Mouse (Mus musculus): ENCODE results near the gene Cachd1.

Gene Cachd1

DNA sequence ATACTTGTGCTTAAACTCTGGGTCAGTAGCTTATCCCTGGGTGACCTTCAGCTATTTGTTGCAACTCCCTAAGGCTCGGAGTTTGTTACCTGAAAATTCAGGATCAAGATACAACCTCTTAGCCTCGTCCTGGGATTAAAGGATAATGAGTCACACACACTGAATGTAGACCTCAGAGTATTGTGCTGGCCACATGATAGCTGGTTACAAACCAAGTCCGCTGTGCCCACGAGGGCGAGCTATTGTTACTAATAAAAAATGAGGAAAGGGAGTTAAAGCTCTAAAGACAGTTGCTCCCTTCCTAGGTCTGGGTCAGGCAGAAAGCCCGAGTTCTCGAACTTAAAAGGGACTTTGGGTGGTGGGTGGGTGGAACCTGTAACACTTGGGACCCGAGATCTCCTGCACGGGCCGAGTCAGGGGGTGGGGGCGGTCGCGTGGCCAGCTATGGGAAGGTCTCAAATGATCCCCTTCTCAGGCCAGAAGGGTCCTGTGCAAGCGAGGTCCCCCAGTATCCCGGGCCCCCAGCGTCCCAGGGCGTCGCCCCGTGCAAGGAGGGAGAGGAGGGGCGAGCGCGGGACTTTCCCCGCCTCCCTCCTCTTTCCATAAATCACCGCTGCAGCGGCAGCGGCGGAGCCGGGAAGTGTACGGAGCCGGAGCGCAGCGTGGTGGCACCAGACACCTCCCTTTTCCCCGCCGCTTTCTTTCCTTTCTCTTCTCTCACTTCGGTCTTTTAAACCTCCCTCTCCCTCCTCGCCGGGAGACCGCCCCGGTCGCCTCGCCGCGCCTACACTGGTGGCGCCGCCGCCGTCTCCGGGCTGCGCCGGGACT lies at the start of gene Cachd1:
Gene Cachd1, plus strand, starts transcription at position 633 of the 828 bp plus-strand sequence.
- no peak for DNase-seq (ENCODE audit: low spot score in 2 of 2)

DNA sequence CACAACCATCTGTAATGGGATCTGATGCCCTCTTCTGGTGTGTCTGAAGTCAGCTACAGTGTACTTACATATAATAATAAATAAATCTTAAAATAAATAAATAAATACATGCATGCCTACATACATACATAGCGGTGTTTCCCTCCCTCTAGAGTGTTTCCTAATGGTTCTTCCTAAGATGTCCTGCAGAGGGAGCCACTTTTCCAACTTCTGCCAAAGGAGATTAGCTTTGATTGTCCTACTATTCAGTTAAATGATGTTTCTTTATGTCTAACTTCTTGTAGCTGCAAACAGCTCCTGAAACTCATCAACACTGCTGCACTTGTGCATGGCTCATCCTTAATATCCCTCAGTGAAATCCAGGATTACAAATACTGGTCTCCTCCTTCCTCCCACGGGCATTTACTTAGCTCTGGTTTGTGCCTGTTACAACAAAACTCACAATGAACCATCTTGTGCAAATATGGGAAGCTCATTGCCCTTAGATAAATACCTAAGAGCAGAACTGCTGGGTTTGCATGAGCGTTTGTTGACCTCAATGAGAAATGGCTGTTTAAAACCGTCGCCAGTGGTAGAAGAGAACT lies 47.5 kb upstream of the Cachd1 start:
- DNase-seq (ENCODE audit: low spot score in 2 of 2) = no peak

- DNase-seq (ENCODE audit: low spot score in 2 of 2) = no peak
These were observed 41.2 kb upstream of the Cachd1 start for GRCm38 (mm10) chr4:100735098-100735935.

GRCm38 (mm10) chr4:100735936-100736349 lies 40.5 kb upstream of the Cachd1 start:
- no peak for DNase-seq (ENCODE audit: low spot score in 2 of 2)

- DNase-seq (ENCODE audit: low spot score in 2 of 2) = no peak
These were observed 32.9 kb upstream of the Cachd1 start for GRCm38 (mm10) chr4:100743615-100744014.

DNA sequence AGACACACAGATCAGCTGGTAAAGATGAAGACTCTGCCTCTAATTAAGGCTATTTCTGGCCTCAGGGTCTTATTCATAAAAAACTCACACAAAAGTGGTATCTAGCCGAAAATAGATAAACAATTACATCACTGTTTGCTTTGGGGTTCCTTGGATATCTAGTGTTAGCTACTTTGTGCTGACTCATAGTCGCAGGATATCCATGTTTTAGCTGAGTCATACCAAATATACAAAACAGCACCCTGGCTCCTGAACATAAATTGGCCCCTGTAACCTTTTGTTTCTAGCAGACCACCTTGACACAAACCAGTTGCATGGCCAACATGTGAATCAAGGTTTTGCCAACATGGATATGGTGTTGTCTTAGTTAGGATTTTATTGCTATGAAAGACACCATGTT lies 24.2 kb upstream of the Cachd1 start:
- no peak for DNase-seq (ENCODE audit: low spot score in 2 of 2)

- no peak for DNase-seq (ENCODE audit: low spot score in 2 of 2)
These were observed 20.8 kb upstream of the Cachd1 start for GRCm38 (mm10) chr4:100755632-100756031.

DNA sequence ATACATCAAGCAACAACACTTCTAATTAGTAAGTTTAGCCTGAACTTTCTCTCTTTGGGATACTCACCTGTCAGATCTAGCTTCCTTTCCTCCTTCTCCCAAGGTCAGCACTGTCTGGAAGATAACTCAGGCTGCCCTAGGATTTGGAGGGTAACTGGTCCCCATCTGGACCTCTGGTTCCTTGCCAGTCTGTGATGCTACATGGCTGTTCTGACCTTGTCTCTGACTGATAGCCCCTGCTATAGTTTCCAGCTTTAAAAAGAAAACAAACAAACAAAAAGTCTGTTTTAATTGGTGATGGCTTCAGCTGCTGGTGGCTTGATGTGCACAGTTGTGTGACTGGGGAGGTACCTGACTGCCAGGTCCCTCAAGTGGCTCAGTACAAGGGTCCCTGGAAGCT lies 20.0 kb upstream of the Cachd1 start:
- no peak for DNase-seq (ENCODE audit: low spot score in 2 of 2)

GRCm38 (mm10) chr4:100758265-100758898 lies 18.1 kb upstream of the Cachd1 start:
- DNase-seq (ENCODE audit: low spot score in 2 of 2) = no peak

DNA sequence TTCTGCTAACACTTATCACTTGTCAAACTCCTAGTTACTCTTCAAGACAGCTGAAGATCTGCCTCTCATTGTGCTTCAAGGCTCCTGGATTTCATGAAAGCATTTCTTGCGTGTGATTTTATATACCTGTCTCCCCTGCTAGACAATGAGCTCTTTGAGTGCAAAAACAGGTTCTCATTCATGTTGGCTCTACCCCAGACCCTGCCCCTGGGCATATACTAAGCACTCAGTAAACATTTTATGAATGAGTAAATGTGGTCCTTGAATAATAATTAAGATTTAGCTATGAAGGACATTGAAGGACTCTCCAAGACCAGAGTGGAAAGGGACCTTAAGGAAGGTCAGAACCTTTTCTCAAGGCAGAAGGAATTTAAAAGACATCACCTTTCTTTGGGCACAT lies 16.9 kb upstream of the Cachd1 start:
- DNase-seq (ENCODE audit: low spot score in 2 of 2) = no peak

- no peak for DNase-seq (ENCODE audit: low spot score in 2 of 2)
These were observed 16.1 kb upstream of the Cachd1 start for GRCm38 (mm10) chr4:100760416-100760815.

- no peak for DNase-seq (ENCODE audit: low spot score in 2 of 2)
These were observed 7.9 kb upstream of the Cachd1 start for GRCm38 (mm10) chr4:100768606-100769005.

- DNase-seq (ENCODE audit: low spot score in 2 of 2) = no peak
These were observed 448 bp downstream of the Cachd1 start for GRCm38 (mm10) chr4:100776871-100777375.

DNA sequence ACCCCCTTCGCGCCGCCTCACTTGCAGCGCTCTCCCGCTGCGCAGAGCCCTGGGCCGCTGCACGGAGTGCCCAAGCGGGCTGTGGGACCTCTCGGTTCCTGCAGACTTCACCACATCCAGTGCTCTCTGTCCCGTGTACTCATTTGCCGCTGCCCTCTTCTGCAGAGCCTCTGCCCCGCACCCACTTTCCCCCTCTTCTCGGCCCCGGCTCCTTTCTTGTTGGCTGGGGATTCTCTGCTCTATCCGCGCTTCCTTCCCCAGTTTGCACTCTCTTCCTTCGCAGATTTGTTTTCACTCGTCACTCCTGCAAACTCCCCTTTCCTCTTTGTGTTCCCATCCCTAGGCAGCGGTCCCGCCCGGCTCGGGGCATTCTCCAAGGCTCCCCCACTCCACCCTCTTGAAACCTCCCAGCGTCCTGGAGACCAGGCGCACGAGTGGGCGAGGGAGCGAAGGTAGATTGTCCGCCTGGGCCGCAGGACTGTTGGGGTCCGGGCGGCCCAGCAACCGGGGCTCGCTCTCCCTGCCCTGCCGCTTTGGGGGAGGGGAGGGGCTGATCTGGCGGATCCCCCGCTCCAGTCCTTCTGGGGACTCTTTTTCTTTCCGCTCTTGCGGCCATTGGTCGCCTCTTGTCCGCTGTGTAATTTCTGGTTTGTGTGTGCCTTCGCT lies 1.0 kb downstream of the Cachd1 start:
- no peak for DNase-seq (ENCODE audit: low spot score in 2 of 2)

GRCm38 (mm10) chr4:100778082-100778481 lies 1.6 kb downstream of the Cachd1 start:
- no peak for DNase-seq (ENCODE audit: low spot score in 2 of 2)

DNA sequence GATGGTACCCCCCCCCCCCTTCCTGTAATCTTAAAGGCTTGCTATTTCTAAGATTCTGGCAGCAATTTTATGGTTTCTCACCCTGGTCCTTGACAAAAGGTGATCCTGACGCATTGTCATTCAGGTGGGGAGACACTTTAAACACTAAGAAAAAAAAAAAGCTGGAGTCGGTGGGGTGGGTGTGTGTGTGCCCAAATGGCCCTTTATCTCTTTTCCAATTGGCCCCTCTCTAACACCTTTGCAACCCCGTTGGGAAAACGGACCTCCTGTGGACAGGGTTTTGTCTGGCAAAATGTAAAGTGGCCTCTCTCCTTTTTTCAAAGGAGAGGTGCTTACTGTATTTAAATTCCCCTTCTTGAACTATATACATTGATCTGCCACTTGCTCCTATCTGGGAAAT lies 2.5 kb downstream of the Cachd1 start:
- no peak for DNase-seq (ENCODE audit: low spot score in 2 of 2)

DNA sequence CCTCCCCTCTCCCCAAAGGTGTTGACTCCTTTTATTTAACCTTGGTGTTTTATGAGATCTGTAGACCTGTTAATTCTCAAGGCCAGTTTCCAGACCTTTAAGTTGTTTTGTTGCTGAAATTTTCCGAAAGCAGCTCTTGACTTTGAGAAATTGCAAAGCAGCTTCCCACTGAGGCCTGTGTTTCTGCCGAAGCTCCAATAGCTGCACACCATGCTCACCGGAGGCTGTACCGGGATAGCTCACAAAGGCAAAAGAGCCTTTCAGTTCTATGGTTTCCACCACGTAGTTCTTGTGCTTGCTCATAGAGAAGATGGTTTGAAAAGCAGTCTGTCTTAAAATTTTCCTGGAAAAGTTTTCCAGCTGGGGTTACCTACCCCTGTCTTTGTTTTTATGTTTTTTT lies 3.2 kb downstream of the Cachd1 start:
- no peak for DNase-seq (ENCODE audit: low spot score in 2 of 2)

DNA sequence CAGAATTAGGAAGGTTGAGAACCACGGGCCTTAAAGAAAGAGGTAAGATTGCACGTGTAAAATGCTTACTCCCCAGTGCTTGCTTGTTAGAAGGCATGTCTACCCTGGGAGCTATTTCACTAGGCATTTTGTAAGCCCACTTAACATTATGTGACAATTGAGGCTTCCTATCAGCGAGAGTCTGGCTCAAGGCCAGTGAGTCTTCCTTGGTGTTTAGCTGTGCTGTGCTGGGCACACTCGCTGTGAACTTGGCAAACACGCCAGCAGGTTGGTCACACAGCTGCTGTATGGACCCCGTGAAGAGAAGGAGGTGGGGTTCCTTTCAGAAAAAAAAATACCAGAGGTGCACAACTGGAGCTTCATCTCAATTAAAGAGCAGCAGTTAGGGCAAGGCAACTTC lies 4.4 kb downstream of the Cachd1 start:
- no peak for DNase-seq (ENCODE audit: low spot score in 2 of 2)

- DNase-seq (ENCODE audit: low spot score in 2 of 2) = no peak
These were observed 5.9 kb downstream of the Cachd1 start for GRCm38 (mm10) chr4:100782348-100782747.

- no peak for DNase-seq (ENCODE audit: low spot score in 2 of 2)
These were observed 6.4 kb downstream of the Cachd1 start for GRCm38 (mm10) chr4:100782891-100783290.

DNA sequence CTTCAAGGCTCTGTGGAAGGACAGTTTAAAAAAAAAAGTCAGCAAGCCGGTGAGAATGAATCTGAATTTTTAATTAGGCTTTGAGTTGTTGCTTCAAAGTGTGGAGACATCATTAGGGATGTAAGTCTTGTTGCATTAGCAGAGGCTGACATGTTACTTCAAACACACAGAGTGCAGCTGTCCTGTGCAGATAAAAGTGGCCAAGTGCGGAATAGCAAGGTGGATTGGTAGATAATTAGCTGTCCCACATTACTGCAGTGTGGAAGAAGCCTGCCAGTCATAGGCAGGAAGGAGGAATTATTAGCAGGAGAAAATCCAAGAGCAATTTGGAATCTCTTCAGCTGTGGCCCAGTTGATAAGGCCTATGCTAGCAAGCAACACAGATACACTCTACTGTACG lies 10.7 kb downstream of the Cachd1 start:
- DNase-seq (ENCODE audit: low spot score in 2 of 2) = no peak

Measured in natural killer cell, adult 2 months (primary cell).